Mouse (Mus musculus): ENCODE measurements around the gene Il17rb. TPM values are rescaled to one million over a fixed set of nuclear protein-coding genes. Genes with fewer than 3 reads are reported as not detected.

Il17rb gene
- polyA plus RNA-seq, 1 experiment from 2014 or later, result 0.65 TPM

GRCm38 (mm10) chr14:29978254-29979204 lies 30.2 kb downstream of the Il17rb start, which contains the start of gene Actr8:
Gene Actr8, plus strand, starts transcription at chr14:29978337.
- TF ChIP-seq CTCF (IDR thresholded peaks at IDR 0.05; ENCODE audit: low read depth), result no peak
- no peaks in the 10 kb centered on the region for H3K4me1 ChIP-seq (replicated peaks; ENCODE audit: control insufficient read depth, insufficient read depth, low read length)
- WGBS, result under 1% methylated on average over 44 of the region's 44 CpGs
- peak within 1 kb of the TSS; percentile 75 for H3K4me2 ChIP-seq (replicated peaks; ENCODE audit: low read depth)
- H3K9ac ChIP-seq (ENCODE audit: low read depth, low read length), result peak within 1 kb of the TSS; percentile 88
- peak; percentile 88 for ATAC-seq
- peaks cover 51% of the 10 kb centered on the region for H3K36me3 ChIP-seq (ENCODE audit: control insufficient read depth, insufficient read depth)
- H3K9me3 ChIP-seq (ENCODE audit: control insufficient read depth), result no peaks in the 10 kb centered on the region
- peak within 1 kb of the TSS; percentile 89 for H3K4me3 ChIP-seq (ENCODE audit: low read depth, low read length)
- peak within 1 kb of the TSS; percentile 91 for H3K27ac ChIP-seq (ENCODE audit: low read depth, low read length)
- no peaks in the 10 kb centered on the region for H3K27me3 ChIP-seq (replicated peaks; ENCODE audit: control insufficient read depth, insufficient read depth, low read length)

GRCm38 (mm10) chr14:29976927-29977326 lies 31.8 kb downstream of the Il17rb start:
- no peaks in the 10 kb centered on the region for H3K9me3 ChIP-seq (ENCODE audit: control insufficient read depth)
- peaks cover 51% of the 10 kb centered on the region for H3K36me3 ChIP-seq (ENCODE audit: control insufficient read depth, insufficient read depth)
- H3K9ac ChIP-seq (ENCODE audit: low read depth, low read length), result no peak overlapping the region
- H3K4me1 ChIP-seq (replicated peaks; ENCODE audit: control insufficient read depth, insufficient read depth, low read length), result no peaks in the 10 kb centered on the region; the same call in 1 of the 2 replicates
- peak; percentile 24; the same call in 1 of the 2 replicates for ATAC-seq
- H3K27me3 ChIP-seq (replicated peaks; ENCODE audit: control insufficient read depth, insufficient read depth, low read length), result no peaks in the 10 kb centered on the region
- H3K4me3 ChIP-seq (ENCODE audit: low read depth, low read length), result no peak overlapping the region
- no peak overlapping the region for H3K4me2 ChIP-seq (replicated peaks; ENCODE audit: low read depth)
- H3K27ac ChIP-seq (ENCODE audit: low read depth, low read length), result no peak overlapping the region
- WGBS, result 69% methylated on average over 6 of the region's 6 CpGs
- TF ChIP-seq CTCF (IDR thresholded peaks at IDR 0.05; ENCODE audit: low read depth), result no peak

- H3K4me2 ChIP-seq (replicated peaks; ENCODE audit: low read depth), result no peak overlapping the region
- no peaks in the 10 kb centered on the region for H3K27me3 ChIP-seq (replicated peaks; ENCODE audit: control insufficient read depth, insufficient read depth, low read length)
- H3K9ac ChIP-seq (ENCODE audit: low read depth, low read length), result no peak overlapping the region
- no peak overlapping the region for H3K4me3 ChIP-seq (ENCODE audit: low read depth, low read length)
- TF ChIP-seq CTCF (IDR thresholded peaks at IDR 0.05; ENCODE audit: low read depth), result no peak
- H3K9me3 ChIP-seq (ENCODE audit: control insufficient read depth), result no peaks in the 10 kb centered on the region
- no peak for ATAC-seq
- peaks cover 4% of the 10 kb centered on the region; the same call in 1 of the 2 replicates for H3K4me1 ChIP-seq (replicated peaks; ENCODE audit: control insufficient read depth, insufficient read depth, low read length)
- no peak overlapping the region for H3K27ac ChIP-seq (ENCODE audit: low read depth, low read length)
- peaks cover 48% of the 10 kb centered on the region for H3K36me3 ChIP-seq (ENCODE audit: control insufficient read depth, insufficient read depth)
- 75% methylated on average over 5 of the region's 5 CpGs for WGBS
Measured at GRCm38 (mm10) chr14:29971993-29972392, 36.7 kb downstream of the Il17rb start.

GRCm38 (mm10) chr14:29971446-29971845 lies 37.2 kb downstream of the Il17rb start:
- no peak for TF ChIP-seq CTCF (IDR thresholded peaks at IDR 0.05; ENCODE audit: low read depth)
- no peak overlapping the region for H3K9ac ChIP-seq (ENCODE audit: low read depth, low read length)
- peaks cover 48% of the 10 kb centered on the region for H3K36me3 ChIP-seq (ENCODE audit: control insufficient read depth, insufficient read depth)
- H3K4me2 ChIP-seq (replicated peaks; ENCODE audit: low read depth), result no peak overlapping the region
- no peak for ATAC-seq
- H3K9me3 ChIP-seq (ENCODE audit: control insufficient read depth), result no peaks in the 10 kb centered on the region
- WGBS, result 71% methylated on average over 7 of the region's 7 CpGs
- H3K4me3 ChIP-seq (ENCODE audit: low read depth, low read length), result no peak overlapping the region
- H3K27me3 ChIP-seq (replicated peaks; ENCODE audit: control insufficient read depth, insufficient read depth, low read length), result no peaks in the 10 kb centered on the region
- no peak overlapping the region for H3K27ac ChIP-seq (ENCODE audit: low read depth, low read length)
- peaks cover 4% of the 10 kb centered on the region; the same call in 1 of the 2 replicates for H3K4me1 ChIP-seq (replicated peaks; ENCODE audit: control insufficient read depth, insufficient read depth, low read length)

- under 1% methylated on average over 49 of the region's 49 CpGs for WGBS
- Histone ChIP-seq H3K36me3 (ENCODE audit: control insufficient read depth, insufficient read depth) (peaks cover 27% of the 10 kb centered on the region), H3K27ac (ENCODE audit: low read depth, low read length) (peak within 1 kb of the TSS; percentile 82), H3K9ac (ENCODE audit: low read depth, low read length) (peak within 1 kb of the TSS; percentile 86), H3K9me3 (ENCODE audit: control insufficient read depth) (no peaks in the 10 kb centered on the region), H3K4me1 (replicated peaks; ENCODE audit: control insufficient read depth, insufficient read depth, low read length) (peaks cover 4% of the 10 kb centered on the region; the same call in 1 of the 2 replicates), H3K4me2 (replicated peaks; ENCODE audit: low read depth) (peak within 1 kb of the TSS; percentile 70), H3K4me3 (ENCODE audit: low read depth, low read length) (peak within 1 kb of the TSS; percentile 79), H3K27me3 (replicated peaks; ENCODE audit: control insufficient read depth, insufficient read depth, low read length) (no peaks in the 10 kb centered on the region)
- peak; percentile 100 for ATAC-seq
- no peak for TF ChIP-seq CTCF (IDR thresholded peaks at IDR 0.05; ENCODE audit: low read depth)
Measured at GRCm38 (mm10) chr14:29968075-29968821, 40.4 kb downstream of the Il17rb start, which contains the start of gene Selenok. Gene Selenok, plus strand, starts transcription at chr14:29968308.

- WGBS, result 64% methylated on average over 7 of the region's 7 CpGs
- H3K9ac ChIP-seq (ENCODE audit: low read depth, low read length), result peak overlapping the region; percentile 86
- no peaks in the 10 kb centered on the region for H3K27me3 ChIP-seq (replicated peaks; ENCODE audit: control insufficient read depth, insufficient read depth, low read length)
- H3K4me1 ChIP-seq (replicated peaks; ENCODE audit: control insufficient read depth, insufficient read depth, low read length), result peaks cover 4% of the 10 kb centered on the region; the same call in 1 of the 2 replicates
- H3K4me3 ChIP-seq (ENCODE audit: low read depth, low read length), result peak overlapping the region; percentile 79
- ATAC-seq, result no peak
- peak overlapping the region; percentile 70 for H3K4me2 ChIP-seq (replicated peaks; ENCODE audit: low read depth)
- peak overlapping the region; percentile 58; the same call in 1 of the 2 replicates for H3K27ac ChIP-seq (ENCODE audit: low read depth, low read length)
- no peaks in the 10 kb centered on the region for H3K9me3 ChIP-seq (ENCODE audit: control insufficient read depth)
- peaks cover 21% of the 10 kb centered on the region for H3K36me3 ChIP-seq (ENCODE audit: control insufficient read depth, insufficient read depth)
- TF ChIP-seq CTCF (IDR thresholded peaks at IDR 0.05; ENCODE audit: low read depth), result no peak
Measured at GRCm38 (mm10) chr14:29967611-29968010, 41.1 kb downstream of the Il17rb start.
